21 mouse cellular contexts compared by ENCODE assay signal in the genomic region with DNA sequence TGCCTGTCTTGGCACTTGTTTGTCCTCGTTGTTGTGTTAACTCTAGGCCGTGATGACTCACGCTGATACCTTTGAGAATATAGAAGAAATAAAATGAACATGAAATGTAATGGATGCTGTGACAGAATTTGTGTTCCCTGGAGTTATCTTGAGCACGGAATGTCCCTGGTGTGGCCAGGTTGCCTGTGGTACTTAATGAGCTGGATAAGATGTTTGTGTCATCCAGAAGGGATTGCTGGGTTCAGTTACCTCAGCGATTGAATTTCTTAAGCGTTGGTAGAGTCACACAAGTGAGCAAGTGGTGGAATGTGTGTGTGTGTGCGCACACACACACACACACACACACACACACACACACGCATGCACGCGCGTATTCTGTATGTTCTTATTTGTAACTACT.
A peak's percentile ranks its signal among the peaks of the same experiment; 100 is the strongest.
DNase-seq lines count a peak whose midpoint lies in the region; ATAC-seq and TF ChIP-seq lines count a peak whose summit lies in the region.
"Had no signal": no experiment of that assay in that cellular context is flagged by ENCODE, and none has a peak within 500 bp of the region (broad histone marks: within the 10 kb centered on the region; RNA-seq: fewer than 3 reads in every experiment).

No protein-coding gene starts in this region.

- WGBS in kidney, postnatal 0 days, result 60% methylated on average over 11 of the region's 11 CpGs
- WGBS in kidney, embryonic 14.5 days, result 60% methylated on average over 11 of the region's 11 CpGs
- 84% methylated on average over 11 of the region's 11 CpGs for WGBS in lung, postnatal 0 days

- peak; percentile 15 for DNase-seq in gastrocnemius, adult 18-20 months (ENCODE audit: low spot score)
- no peak for DNase-seq in gastrocnemius, adult 2 months
- DNase-seq in kidney, postnatal 0 days (ENCODE audit: low spot score), result peak; percentile 71
- no peak for DNase-seq in lung, postnatal 0 days (ENCODE audit: low spot score)
- DNase-seq in lung, postnatal 25 days (ENCODE audit: low spot score), result no peak
- DNase-seq: adrenal gland, adult 2 months; adrenal gland, adult 8-10 months; adrenal gland, postnatal 10 days; adrenal gland, postnatal 14 days; adrenal gland, postnatal 25 days; adrenal gland, postnatal 36 days; B cell, adult 2 months; cerebellum, adult 11 months; cerebellum, adult 11-12 months; cerebellum, adult 18-20 months had no signal

- no peak for ATAC-seq in kidney, postnatal 0 days (replicated peaks; ENCODE audit: low FRiP score, low read depth)
- no peak for ATAC-seq in kidney, embryonic 14.5 days (ENCODE audit: low FRiP score, low TSS enrichment)
- ATAC-seq in lung, postnatal 0 days, result no peak
- ATAC-seq: activated CD4-positive, CD25-positive, alpha-beta regulatory T cell, adult 4 months; CD4-positive, CD25-positive, alpha-beta regulatory T cell, adult 4 months; Patski had no signal

- no peak overlapping the region for H3K9ac ChIP-seq in kidney, postnatal 0 days (ENCODE audit: low read depth, low read length)
- no peak overlapping the region for H3K9ac ChIP-seq in kidney, embryonic 14.5 days (ENCODE audit: low read depth, low read length)
- H3K9ac ChIP-seq in lung, postnatal 0 days (replicated peaks; ENCODE audit: low read depth), result no peak overlapping the region

- H3K27me3 ChIP-seq in kidney, postnatal 0 days (ENCODE audit: insufficient read depth, low read length), result no peaks in the 10 kb centered on the region
- no peaks in the 10 kb centered on the region for H3K27me3 ChIP-seq in kidney, embryonic 14.5 days (ENCODE audit: control insufficient read depth, insufficient read depth, low read length)
- H3K27me3 ChIP-seq in lung, postnatal 0 days (replicated peaks; ENCODE audit: insufficient read depth, low read length), result no peaks in the 10 kb centered on the region
- H3K27me3 ChIP-seq: CH12.LX, Patski had no signal

- no peaks in the 10 kb centered on the region for H3K36me3 ChIP-seq in kidney, postnatal 0 days (ENCODE audit: insufficient read depth, low read length)
- no peaks in the 10 kb centered on the region for H3K36me3 ChIP-seq in kidney, embryonic 14.5 days (ENCODE audit: control insufficient read depth, insufficient read depth, low read length)
- H3K36me3 ChIP-seq in lung, postnatal 0 days (ENCODE audit: insufficient read depth, low read length), result no peaks in the 10 kb centered on the region
- H3K36me3 ChIP-seq: G1E had no signal

- H3K9me3 ChIP-seq in kidney, postnatal 0 days (replicated peaks; ENCODE audit: low read length), result no peaks in the 10 kb centered on the region
- no peaks in the 10 kb centered on the region for H3K9me3 ChIP-seq in kidney, embryonic 14.5 days (ENCODE audit: control insufficient read depth, low read length)
- H3K9me3 ChIP-seq in lung, postnatal 0 days (ENCODE audit: low read length), result no peaks in the 10 kb centered on the region

- TF ChIP-seq CTCF in gastrocnemius, adult 2 months (IDR thresholded peaks at IDR 0.05), result no peak
- no peak for TF ChIP-seq CTCF in kidney, postnatal 0 days (IDR thresholded peaks at IDR 0.05; ENCODE audit: low read depth)
- TF ChIP-seq CTCF in lung, postnatal 0 days (IDR thresholded peaks at IDR 0.05), result no peak

- H3K4me3 ChIP-seq in gastrocnemius, adult 2 months, result no peak overlapping the region
- H3K4me3 ChIP-seq in kidney, postnatal 0 days (replicated peaks; ENCODE audit: low read depth, low read length), result no peak overlapping the region
- no peak overlapping the region for H3K4me3 ChIP-seq in kidney, embryonic 14.5 days (ENCODE audit: low read length)
- no peak overlapping the region for H3K4me3 ChIP-seq in lung, postnatal 0 days (ENCODE audit: low read depth, low read length)

- TF ChIP-seq EP300 in lung, postnatal 0 days (IDR thresholded peaks at IDR 0.05), result peak; percentile 67; the same call in 1 of the 2 replicates

- H3K27ac ChIP-seq in gastrocnemius, adult 2 months, result no peak overlapping the region
- no peak overlapping the region for H3K27ac ChIP-seq in kidney, postnatal 0 days
- H3K27ac ChIP-seq in kidney, embryonic 14.5 days (ENCODE audit: low read depth, low read length), result no peak overlapping the region
- H3K27ac ChIP-seq in lung, postnatal 0 days (ENCODE audit: low read length), result no peak overlapping the region

- H3K4me1 ChIP-seq in kidney, postnatal 0 days (replicated peaks; ENCODE audit: insufficient read depth, low read length), result 0 out of 2 replicates have a peak, but pooled peaks cover 5% of the 10 kb centered on the region
- H3K4me1 ChIP-seq in kidney, embryonic 14.5 days (ENCODE audit: control insufficient read depth, insufficient read depth, low read length), result peaks cover 13% of the 10 kb centered on the region
- 0 out of 2 replicates have a peak, but pooled peaks cover 5% of the 10 kb centered on the region for H3K4me1 ChIP-seq in lung, postnatal 0 days (ENCODE audit: insufficient read depth, low read depth, low read length)

- intact Hi-C loops in gastrocnemius, adult 2 months (cut with DNase I), result loop anchor here (5.0 kb wide), 1 partner anchor 278 kb away; no protein-coding TSS in a partner anchor

- H3K4me2 ChIP-seq in kidney, postnatal 0 days (ENCODE audit: low read length), result no peak overlapping the region
- H3K4me2 ChIP-seq in kidney, embryonic 14.5 days (replicated peaks; ENCODE audit: low read depth, low read length), result no peak overlapping the region
- H3K4me2 ChIP-seq in lung, postnatal 0 days (replicated peaks; ENCODE audit: low read depth, low read length), result no peak overlapping the region

Comparison
In these comparisons a context has a peak if more than half of its experiments do, and no peak if none do; other contexts are left out.
1. DNase-seq: peak in gastrocnemius, adult 18-20 months (single experiment) and kidney, postnatal 0 days (single experiment); none in gastrocnemius, adult 2 months (single experiment), lung, postnatal 0 days (single experiment) and lung, postnatal 25 days (single experiment).